Mouse (Mus musculus) liver, adult 2 months (tissue): ENCODE results near the gene Krtap3-3.

Source experiments
- CTCF ChIP-seq: fragments of 200-500 bp; IDR thresholded peaks from 2 replicates; pipeline ENCODE4 v1.5.1; 2011; ENCODE audit warnings: low read depth, low read length, control low read depth
- POLR2A ChIP-seq: fragments of 200-500 bp; IDR thresholded peaks from 2 replicates; pipeline ENCODE4 v1.6.1; 2011; ENCODE audit warnings: low read length, control low read depth; ENCODE audit not compliant: insufficient read depth; ENCODE audit errors: extremely low read depth

GRCm38 (mm10) chr11:99574106-99574505 lies 23.4 kb upstream of the Krtap3-3 start:
- TF ChIP-seq CTCF, result peak; percentile 89
- no peak for TF ChIP-seq POLR2A
